Mouse (Mus musculus) neural tube, embryonic 13.5 days (tissue): Measurements from ENCODE around the gene Wdfy3. TPM values are rescaled to one million over a fixed set of nuclear protein-coding genes. Genes with fewer than 3 reads are reported as not detected.
A peak's percentile ranks its signal among the peaks of the same experiment; 100 is the strongest.

ENCODE experiments used
- ATAC-seq: fragments of 200-750 bp; cut with Nextera tagmentation; 2 replicates; pipeline ENCODE4 v1.8.0; 2017; ENCODE audit warnings: low read depth, mild to moderate bottlenecking, moderate TSS enrichment, moderate library complexity
- H3K27ac ChIP-seq: fragments of 300-500 bp; sonication (generic); replicated peaks from 2 replicates; pipeline ENCODE4 v1.5.1; 2015; ENCODE audit warnings: moderate library complexity, mild to moderate bottlenecking, inconsistent platforms
- H3K27me3 ChIP-seq: fragments of 300-500 bp; sonication (generic); 2 replicates; pipeline ENCODE4 v1.6.1; 2015; ENCODE audit warnings: mild to moderate bottlenecking, inconsistent platforms
- H3K36me3 ChIP-seq: fragments of 300-500 bp; sonication (generic); 2 replicates; pipeline ENCODE4 v1.6.1; 2015; ENCODE audit warnings: mild to moderate bottlenecking, inconsistent platforms
- H3K4me1 ChIP-seq: fragments of 300-500 bp; sonication (generic); replicated peaks from 2 replicates; pipeline ENCODE4 v1.6.1; 2015; ENCODE audit warnings: inconsistent platforms
- H3K4me2 ChIP-seq: fragments of 300-500 bp; sonication (generic); 2 replicates; pipeline ENCODE4 v1.6.1; 2015; ENCODE audit warnings: inconsistent platforms, mild to moderate bottlenecking, moderate library complexity
- H3K4me3 ChIP-seq: fragments of 300-500 bp; sonication (generic); 2 replicates; pipeline ENCODE4 v1.5.1; 2015; ENCODE audit warnings: mild to moderate bottlenecking, inconsistent platforms
- H3K9ac ChIP-seq: fragments of 300-500 bp; sonication (generic); 2 replicates; pipeline ENCODE4 v1.6.1; 2015; ENCODE audit warnings: moderate library complexity, mild to moderate bottlenecking, inconsistent platforms
- H3K9me3 ChIP-seq: fragments of 300-500 bp; sonication (generic); 2 replicates; pipeline ENCODE4 v1.6.1; 2016; ENCODE audit warnings: inconsistent platforms
- WGBS: fragments of 180-500 bp; shearing (Covaris S2); methylation state at CpG from one replicate; pipeline ENCODE4 v1.1.7; 2015; 5-methylcytosine and 5-hydroxymethylcytosine counted together
- polyA plus RNA-seq: library from polyadenylated mRNA; unstranded; fragments of >200 nt; fragmentation: Nextera tagmentation; extraction: Ambion mirVana; gene quantifications from 2 replicates; pipeline ENCODE4 v1.2.1, GENCODE M21; 2015

Gene Wdfy3
- polyA plus RNA-seq, 1 experiment from 2014 or later = 27.0 TPM

DNA sequence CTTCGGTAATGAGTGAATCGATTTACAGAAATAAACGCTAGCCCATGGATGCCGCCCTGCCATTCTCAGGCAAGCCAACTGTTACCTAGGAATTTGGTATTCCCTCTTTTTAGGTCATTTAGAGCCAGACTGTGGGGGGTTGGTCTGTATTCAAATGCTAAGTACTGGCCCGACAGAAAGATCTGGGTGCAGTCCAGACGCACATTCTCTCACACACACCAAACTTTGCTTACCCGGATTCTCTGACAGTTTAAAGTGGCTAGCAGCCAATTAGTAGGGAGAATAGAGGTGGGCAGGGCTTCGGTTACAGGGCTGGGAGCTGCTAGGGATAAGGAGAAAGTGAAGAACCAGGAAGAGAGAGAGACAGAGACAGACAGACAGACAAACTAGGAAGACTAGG, 55.5 kb downstream of the Wdfy3 start:
- Histone ChIP-seq H3K36me3 (peaks cover 20% of the 10 kb centered on the region; the same call in 1 of the 2 replicates), H3K4me3 (no peak overlapping the region), H3K9me3 (no peaks in the 10 kb centered on the region), H3K27me3 (no peaks in the 10 kb centered on the region), H3K9ac (no peak overlapping the region), H3K27ac (no peak overlapping the region), H3K4me1 (peaks cover 12% of the 10 kb centered on the region; the same call in 1 of the 2 replicates), H3K4me2 (no peak overlapping the region)
- peak; percentile 78 for ATAC-seq
- WGBS = 64% methylated on average over 8 of the region's 8 CpGs

- 85% methylated on average over 7 of the region's 7 CpGs for WGBS
- peaks cover 21% of the 10 kb centered on the region; the same call in 1 of the 2 replicates for H3K36me3 ChIP-seq
- peaks cover 12% of the 10 kb centered on the region; the same call in 1 of the 2 replicates for H3K4me1 ChIP-seq
- no peak overlapping the region for H3K4me3 ChIP-seq
- no peaks in the 10 kb centered on the region for H3K9me3 ChIP-seq
- no peak overlapping the region for H3K4me2 ChIP-seq
- no peak overlapping the region; the same call in 1 of the 2 replicates for H3K27ac ChIP-seq
- no peak overlapping the region for H3K9ac ChIP-seq
- no peaks in the 10 kb centered on the region for H3K27me3 ChIP-seq
- peak; percentile 11; the same call in 1 of the 2 replicates for ATAC-seq
Observed at GRCm38 (mm10) chr5:102013781-102014180, 55.9 kb downstream of the Wdfy3 start.

DNA sequence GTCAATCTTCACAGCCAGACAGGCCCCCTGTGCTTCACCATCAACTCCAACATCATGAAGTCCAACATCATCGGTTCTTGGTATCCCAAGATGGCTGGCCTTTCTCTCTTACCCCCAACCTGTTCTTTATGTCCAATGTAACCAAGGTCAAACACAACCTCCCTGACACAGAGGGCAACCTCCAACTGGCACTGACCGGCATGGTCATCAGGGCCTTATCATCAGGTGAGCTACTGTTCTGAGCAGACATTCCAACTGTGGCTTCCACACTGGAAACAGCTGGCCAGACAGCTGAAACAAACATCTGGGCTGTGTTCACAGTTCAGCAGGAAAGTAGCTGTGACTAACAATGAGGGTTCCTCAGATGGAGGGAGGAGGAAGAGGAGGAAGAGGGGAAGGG, 58.8 kb downstream of the Wdfy3 start:
- 95% methylated on average over 2 of the region's 2 CpGs for WGBS
- no peak overlapping the region for H3K4me3 ChIP-seq
- peaks cover 40% of the 10 kb centered on the region for H3K36me3 ChIP-seq
- H3K27me3 ChIP-seq = no peaks in the 10 kb centered on the region
- H3K4me1 ChIP-seq = peaks cover 10% of the 10 kb centered on the region; the same call in 1 of the 2 replicates
- no peak for ATAC-seq
- H3K4me2 ChIP-seq = no peak overlapping the region
- no peaks in the 10 kb centered on the region for H3K9me3 ChIP-seq
- H3K27ac ChIP-seq = no peak overlapping the region
- no peak overlapping the region for H3K9ac ChIP-seq

DNA sequence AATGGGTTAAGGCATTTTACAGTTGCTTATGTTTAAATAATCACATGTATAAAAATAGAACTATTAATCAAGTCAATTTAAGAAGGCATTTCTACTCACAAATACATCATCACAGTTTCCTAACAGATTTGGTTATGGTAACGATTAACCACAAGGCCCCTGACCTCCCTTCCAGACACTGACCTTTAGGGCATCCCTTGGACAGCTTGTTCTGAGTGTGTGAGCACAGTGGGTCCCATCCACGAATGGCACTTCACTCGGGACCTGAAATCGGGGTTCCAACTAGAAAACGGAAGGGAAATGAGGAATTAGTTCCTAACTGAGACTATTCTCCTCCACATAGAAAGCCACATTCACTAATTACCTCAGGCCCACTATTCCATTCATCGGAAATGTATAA, 60.1 kb downstream of the Wdfy3 start:
- Histone ChIP-seq H3K4me1 (peaks cover 4% of the 10 kb centered on the region; the same call in 1 of the 2 replicates), H3K4me3 (no peak overlapping the region), H3K9me3 (no peaks in the 10 kb centered on the region), H3K36me3 (peaks cover 33% of the 10 kb centered on the region), H3K27ac (no peak overlapping the region), H3K9ac (no peak overlapping the region), H3K27me3 (no peaks in the 10 kb centered on the region), H3K4me2 (no peak overlapping the region)
- WGBS = 89% methylated on average over 6 of the region's 6 CpGs
- no peak for ATAC-seq

DNA sequence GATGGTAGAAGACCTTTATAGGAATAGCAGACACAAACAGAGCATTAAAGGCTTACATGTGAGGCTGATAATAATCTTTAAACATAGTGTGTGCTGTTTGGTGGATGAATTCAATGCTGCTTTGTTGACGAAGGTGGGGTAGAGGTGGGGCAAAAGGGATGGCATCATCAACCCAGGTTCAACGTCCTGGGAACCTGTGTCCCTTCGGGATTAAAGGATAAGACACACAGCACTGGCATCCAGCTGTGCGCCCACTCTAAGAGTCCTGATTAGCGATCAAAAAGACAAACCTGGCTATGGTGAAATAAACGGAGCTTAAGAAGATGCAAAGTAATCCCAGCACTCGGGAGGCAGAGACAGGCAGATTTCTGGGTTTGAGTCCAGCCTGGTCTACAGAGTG, 61.0 kb downstream of the Wdfy3 start:
- no peaks in the 10 kb centered on the region for H3K27me3 ChIP-seq
- 89% methylated on average over 7 of the region's 7 CpGs for WGBS
- no peak overlapping the region for H3K9ac ChIP-seq
- no peak for ATAC-seq
- peaks cover 26% of the 10 kb centered on the region for H3K36me3 ChIP-seq
- H3K4me2 ChIP-seq = no peak overlapping the region
- no peaks in the 10 kb centered on the region for H3K9me3 ChIP-seq
- H3K27ac ChIP-seq = no peak overlapping the region
- H3K4me1 ChIP-seq = peaks cover under 1% of the 10 kb centered on the region; the same call in 1 of the 2 replicates
- H3K4me3 ChIP-seq = no peak overlapping the region

GRCm38 (mm10) chr5:102006218-102006941, 63.3 kb downstream of the Wdfy3 start:
- Histone ChIP-seq H3K27me3 (no peaks in the 10 kb centered on the region), H3K4me2 (no peak overlapping the region), H3K36me3 (peaks cover 29% of the 10 kb centered on the region), H3K27ac (no peak overlapping the region), H3K4me3 (no peak overlapping the region), H3K9me3 (no peaks in the 10 kb centered on the region), H3K4me1 (peaks cover 4% of the 10 kb centered on the region; the same call in 1 of the 2 replicates), H3K9ac (no peak overlapping the region)
- 94% methylated on average over 6 of the region's 6 CpGs for WGBS
- no peak for ATAC-seq

GRCm38 (mm10) chr5:102003371-102003770, 66.3 kb downstream of the Wdfy3 start:
- Histone ChIP-seq H3K4me3 (no peak overlapping the region), H3K27ac (no peak overlapping the region), H3K36me3 (peaks cover 20% of the 10 kb centered on the region), H3K4me1 (peaks cover 14% of the 10 kb centered on the region; the same call in 1 of the 2 replicates), H3K27me3 (no peaks in the 10 kb centered on the region), H3K4me2 (no peak overlapping the region), H3K9me3 (no peaks in the 10 kb centered on the region), H3K9ac (no peak overlapping the region)
- WGBS = 76% methylated on average over 3 of the region's 3 CpGs
- no peak for ATAC-seq

- Histone ChIP-seq H3K27ac (no peak overlapping the region), H3K4me3 (no peak overlapping the region), H3K4me2 (no peak overlapping the region), H3K4me1 (peaks cover 14% of the 10 kb centered on the region; the same call in 1 of the 2 replicates), H3K9ac (no peak overlapping the region), H3K36me3 (peaks cover 5% of the 10 kb centered on the region; the same call in 1 of the 2 replicates), H3K9me3 (no peaks in the 10 kb centered on the region), H3K27me3 (no peaks in the 10 kb centered on the region)
- no peak for ATAC-seq
- 82% methylated on average over 8 of the region's 8 CpGs for WGBS
Observed at GRCm38 (mm10) chr5:102001026-102001425, 68.7 kb downstream of the Wdfy3 start.

DNA sequence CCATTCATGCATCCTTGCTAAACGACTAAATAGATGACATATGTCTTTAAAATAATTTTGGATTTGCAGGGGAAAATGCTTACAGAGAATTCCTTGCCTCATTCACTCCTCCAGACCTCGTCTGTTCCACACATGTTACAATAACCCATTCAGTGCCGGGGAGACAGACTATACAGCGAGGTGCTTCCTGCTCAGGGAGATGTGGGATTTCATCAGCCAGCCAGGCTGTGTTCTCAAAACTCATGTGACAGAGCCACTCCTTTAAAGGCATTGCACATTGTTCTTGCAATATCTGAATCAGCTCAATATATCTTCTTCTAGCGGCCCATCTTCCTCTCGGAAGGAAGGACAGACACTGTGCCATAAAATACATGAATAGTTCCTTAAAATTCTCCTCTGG, 70.8 kb downstream of the Wdfy3 start:
- 60% methylated on average over 6 of the region's 6 CpGs for WGBS
- Histone ChIP-seq H3K4me1 (peaks cover 20% of the 10 kb centered on the region), H3K27me3 (no peaks in the 10 kb centered on the region)

DNA sequence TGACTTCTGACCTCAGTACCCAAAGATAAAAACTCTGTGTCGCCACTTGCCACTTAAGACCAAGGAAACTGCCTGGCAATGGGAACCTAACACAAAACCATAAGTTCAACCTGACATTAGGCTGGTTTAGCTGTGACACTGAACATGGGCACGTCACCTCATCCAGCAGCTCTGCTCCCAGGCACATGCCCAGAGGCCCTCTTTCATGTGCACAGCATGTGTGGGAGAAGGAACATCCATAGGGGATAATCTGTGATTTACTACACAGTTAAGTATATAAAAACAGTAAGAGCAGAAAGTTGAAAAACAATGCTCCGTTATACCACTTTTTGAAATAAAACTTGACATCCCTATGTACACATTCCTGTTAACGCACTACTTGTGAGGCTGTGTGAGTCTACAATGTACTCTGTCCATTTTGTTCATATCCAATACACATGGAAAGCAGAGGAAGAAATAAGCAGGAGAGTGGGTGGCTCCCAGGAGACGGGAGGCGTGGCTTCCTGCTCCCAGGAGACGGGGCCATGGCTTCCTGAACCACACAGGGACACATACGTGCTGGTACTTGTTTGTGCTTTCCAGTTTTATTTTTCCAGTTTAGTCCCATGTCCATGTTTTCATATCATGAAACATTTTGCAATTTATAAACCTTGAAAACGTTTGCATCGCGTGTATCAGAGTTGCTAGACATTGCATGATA, 73.5 kb downstream of the Wdfy3 start:
- Histone ChIP-seq H3K4me1 (peaks cover 27% of the 10 kb centered on the region), H3K4me2 (no peak overlapping the region), H3K27me3 (no peaks in the 10 kb centered on the region), H3K4me3 (no peak overlapping the region), H3K9me3 (no peaks in the 10 kb centered on the region), H3K27ac (no peak overlapping the region), H3K9ac (no peak overlapping the region), H3K36me3 (0 out of 2 replicates have a peak, but pooled peaks cover 5% of the 10 kb centered on the region)
- 88% methylated on average over 11 of the region's 11 CpGs for WGBS
- no peak for ATAC-seq

More for the DNA sequence above, 70.8 kb downstream of the Wdfy3 start:
- Histone ChIP-seq H3K9me3 (no peaks in the 10 kb centered on the region), H3K4me2 (no peak overlapping the region), H3K27ac (no peak overlapping the region; the same call in 1 of the 2 replicates), H3K4me3 (no peak overlapping the region), H3K9ac (no peak overlapping the region), H3K36me3 (peaks cover 5% of the 10 kb centered on the region; the same call in 1 of the 2 replicates)
- no peak for ATAC-seq

DNA sequence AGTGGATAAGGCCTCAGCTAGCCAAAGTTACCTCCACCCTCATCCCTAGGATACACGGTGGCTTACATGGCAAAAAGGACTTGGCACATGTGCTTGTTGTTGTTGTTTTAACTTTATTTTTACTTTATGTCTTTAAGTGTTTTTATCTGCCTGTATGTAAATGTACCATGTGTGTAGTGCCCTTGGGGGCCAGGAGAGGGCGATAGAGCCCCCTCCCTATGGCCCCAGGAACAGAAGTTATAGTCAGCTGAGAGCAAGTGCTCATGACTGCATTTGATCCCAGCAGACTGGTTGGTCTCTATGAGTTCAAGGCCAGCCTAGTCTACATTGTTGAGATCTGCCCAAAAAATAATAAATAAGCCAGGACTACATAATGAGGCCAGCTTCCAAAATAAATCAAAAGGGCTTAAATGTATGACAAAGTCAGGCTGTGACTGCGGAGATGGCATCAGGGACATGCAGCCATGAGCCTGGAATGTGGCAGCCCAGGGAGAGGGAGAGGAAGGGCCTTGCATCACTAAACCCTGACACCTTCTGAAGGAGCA, 74.2 kb downstream of the Wdfy3 start:
- no peak for ATAC-seq
- H3K9ac ChIP-seq = no peak overlapping the region
- WGBS = 75% methylated on average over 3 of the region's 3 CpGs
- peaks cover 23% of the 10 kb centered on the region for H3K4me1 ChIP-seq
- H3K27me3 ChIP-seq = no peaks in the 10 kb centered on the region
- no peaks in the 10 kb centered on the region for H3K9me3 ChIP-seq
- 0 out of 2 replicates have a peak, but pooled peaks cover 5% of the 10 kb centered on the region for H3K36me3 ChIP-seq
- H3K4me3 ChIP-seq = no peak overlapping the region
- H3K4me2 ChIP-seq = no peak overlapping the region
- H3K27ac ChIP-seq = no peak overlapping the region

DNA sequence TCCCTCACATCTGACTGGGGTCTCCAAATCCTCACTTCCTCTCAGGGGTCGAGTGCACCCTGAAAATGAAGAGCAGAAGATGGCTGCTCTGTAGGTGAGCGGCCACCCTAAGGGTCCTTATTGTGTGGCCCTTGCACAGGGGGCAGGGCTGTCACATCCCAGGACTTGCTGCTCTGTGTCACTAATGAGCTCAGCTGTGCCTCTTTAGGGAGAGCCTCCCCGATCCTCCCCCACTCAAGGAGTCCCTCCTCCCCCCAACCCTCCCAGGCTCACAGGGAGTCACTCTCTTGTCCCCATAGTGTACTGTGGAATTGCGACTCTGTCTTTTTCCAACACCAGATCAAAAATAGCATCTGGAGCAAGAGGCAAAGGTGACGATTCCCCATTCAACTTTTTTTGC, 75.7 kb downstream of the Wdfy3 start:
- Histone ChIP-seq H3K27ac (no peak overlapping the region), H3K36me3 (0 out of 2 replicates have a peak, but pooled peaks cover 5% of the 10 kb centered on the region), H3K9ac (no peak overlapping the region), H3K4me2 (no peak overlapping the region), H3K4me3 (no peak overlapping the region), H3K9me3 (no peaks in the 10 kb centered on the region), H3K4me1 (peaks cover 19% of the 10 kb centered on the region), H3K27me3 (no peaks in the 10 kb centered on the region)
- no peak for ATAC-seq
- 64% methylated on average over 5 of the region's 5 CpGs for WGBS
